Mouse (Mus musculus): ENCODE results near the gene Inpp5f. TPM values are rescaled to one million over a fixed set of nuclear protein-coding genes. Genes with fewer than 3 reads are reported as not detected.
"Not testable (repeated sequence)": the region's sequence is repeated elsewhere in the genome, so short reads cannot be mapped to it uniquely, and the experiment has no call there.

The Inpp5f gene
- polyA plus RNA-seq (2015; fragmentation: Nextera tagmentation; extraction: Ambion mirVana) = 12.0 and 12.6 TPM in 2 replicates

GRCm38 (mm10) chr7:128610897-128611798, at the start of gene Inpp5f:
Gene Inpp5f, plus strand, starts transcription at chr7:128611328.
- Histone ChIP-seq H3K4me2 (ENCODE audit: low read depth, low read length) (peak within 1 kb of the TSS; percentile 85), H3K4me3 (ENCODE audit: low read length) (peak within 1 kb of the TSS; percentile 90), H3K9me3 (ENCODE audit: control insufficient read depth, low read length) (no peaks in the 10 kb centered on the region), H3K4me1 (ENCODE audit: control insufficient read depth, insufficient read depth, low read length) (0 out of 2 replicates have a peak, but pooled peaks cover 7% of the 10 kb centered on the region), H3K9ac (ENCODE audit: low read depth, low read length) (peak within 1 kb of the TSS; percentile 89), H3K27ac (ENCODE audit: low read length) (peak within 1 kb of the TSS; percentile 76), H3K27me3 (replicated peaks; ENCODE audit: control insufficient read depth, insufficient read depth, low read length) (no peaks in the 10 kb centered on the region), H3K36me3 (ENCODE audit: control insufficient read depth, insufficient read depth, low read length) (no peaks in the 10 kb centered on the region)
- peak; percentile 97 for ATAC-seq
- 2% methylated on average over 62 of the region's 68 CpGs for WGBS

- no peaks in the 10 kb centered on the region for H3K9me3 ChIP-seq (ENCODE audit: control insufficient read depth, low read length)
- no peaks in the 10 kb centered on the region for H3K4me1 ChIP-seq (ENCODE audit: control insufficient read depth, insufficient read depth, low read length)
- ATAC-seq = no peak
- 44% methylated on average over 4 of the region's 4 CpGs for WGBS
- H3K36me3 ChIP-seq (ENCODE audit: control insufficient read depth, insufficient read depth, low read length) = no peaks in the 10 kb centered on the region
- no peak overlapping the region for H3K4me3 ChIP-seq (ENCODE audit: low read length)
- no peak overlapping the region for H3K4me2 ChIP-seq (ENCODE audit: low read depth, low read length)
- no peak overlapping the region for H3K9ac ChIP-seq (ENCODE audit: low read depth, low read length)
- no peak overlapping the region for H3K27ac ChIP-seq (ENCODE audit: low read length)
- H3K27me3 ChIP-seq (replicated peaks; ENCODE audit: control insufficient read depth, insufficient read depth, low read length) = no peaks in the 10 kb centered on the region
Observed at GRCm38 (mm10) chr7:128563373-128563772, 47.8 kb upstream of the Inpp5f start.

- H3K27ac ChIP-seq (ENCODE audit: low read length) = no peak overlapping the region
- no peaks in the 10 kb centered on the region for H3K27me3 ChIP-seq (replicated peaks; ENCODE audit: control insufficient read depth, insufficient read depth, low read length)
- H3K4me3 ChIP-seq (ENCODE audit: low read length) = no peak overlapping the region
- no peaks in the 10 kb centered on the region for H3K36me3 ChIP-seq (ENCODE audit: control insufficient read depth, insufficient read depth, low read length)
- WGBS = 66% methylated on average over 7 of the region's 7 CpGs
- no peak overlapping the region for H3K4me2 ChIP-seq (ENCODE audit: low read depth, low read length)
- H3K9me3 ChIP-seq (ENCODE audit: control insufficient read depth, low read length) = no peaks in the 10 kb centered on the region
- no peak overlapping the region for H3K9ac ChIP-seq (ENCODE audit: low read depth, low read length)
- H3K4me1 ChIP-seq (ENCODE audit: control insufficient read depth, insufficient read depth, low read length) = no peaks in the 10 kb centered on the region
- no peak for ATAC-seq
Observed at GRCm38 (mm10) chr7:128566311-128566710, 44.8 kb upstream of the Inpp5f start.

GRCm38 (mm10) chr7:128567561-128568244, 43.4 kb upstream of the Inpp5f start:
- 82% methylated on average over 8 of the region's 8 CpGs for WGBS
- H3K27ac ChIP-seq (ENCODE audit: low read length) = no peak overlapping the region

GRCm38 (mm10) chr7:128569429-128569828, 41.7 kb upstream of the Inpp5f start:
- 83% methylated on average over 2 of the region's 2 CpGs for WGBS
- not testable (repeated sequence) for H3K27ac ChIP-seq (ENCODE audit: low read length); H3K4me3 ChIP-seq (ENCODE audit: low read length); ATAC-seq; H3K4me1 ChIP-seq (ENCODE audit: control insufficient read depth, insufficient read depth, low read length); H3K4me2 ChIP-seq (ENCODE audit: low read depth, low read length); H3K27me3 ChIP-seq (replicated peaks; ENCODE audit: control insufficient read depth, insufficient read depth, low read length); H3K9me3 ChIP-seq (ENCODE audit: control insufficient read depth, low read length); H3K9ac ChIP-seq (ENCODE audit: low read depth, low read length); H3K36me3 ChIP-seq (ENCODE audit: control insufficient read depth, insufficient read depth, low read length)

More at GRCm38 (mm10) chr7:128567561-128568244, 43.4 kb upstream of the Inpp5f start:
- Histone ChIP-seq H3K27me3 (replicated peaks; ENCODE audit: control insufficient read depth, insufficient read depth, low read length) (no peaks in the 10 kb centered on the region), H3K4me3 (ENCODE audit: low read length) (no peak overlapping the region), H3K36me3 (ENCODE audit: control insufficient read depth, insufficient read depth, low read length) (no peaks in the 10 kb centered on the region), H3K9ac (ENCODE audit: low read depth, low read length) (no peak overlapping the region), H3K4me2 (ENCODE audit: low read depth, low read length) (no peak overlapping the region), H3K9me3 (ENCODE audit: control insufficient read depth, low read length) (no peaks in the 10 kb centered on the region), H3K4me1 (ENCODE audit: control insufficient read depth, insufficient read depth, low read length) (no peaks in the 10 kb centered on the region)
- ATAC-seq = no peak

- Histone ChIP-seq H3K4me3 (ENCODE audit: low read length) (no peak overlapping the region), H3K9ac (ENCODE audit: low read depth, low read length) (no peak overlapping the region), H3K4me1 (ENCODE audit: control insufficient read depth, insufficient read depth, low read length) (no peaks in the 10 kb centered on the region), H3K27ac (ENCODE audit: low read length) (no peak overlapping the region), H3K9me3 (ENCODE audit: control insufficient read depth, low read length) (no peaks in the 10 kb centered on the region), H3K27me3 (replicated peaks; ENCODE audit: control insufficient read depth, insufficient read depth, low read length) (no peaks in the 10 kb centered on the region), H3K36me3 (ENCODE audit: control insufficient read depth, insufficient read depth, low read length) (no peaks in the 10 kb centered on the region), H3K4me2 (ENCODE audit: low read depth, low read length) (no peak overlapping the region)
- 83% methylated on average over 8 of the region's 8 CpGs for WGBS
- no peak for ATAC-seq
Observed at GRCm38 (mm10) chr7:128569987-128570656, 41.0 kb upstream of the Inpp5f start.

GRCm38 (mm10) chr7:128570657-128571056, 40.5 kb upstream of the Inpp5f start:
- not testable (repeated sequence) for H3K4me3 ChIP-seq (ENCODE audit: low read length); H3K9ac ChIP-seq (ENCODE audit: low read depth, low read length); H3K27ac ChIP-seq (ENCODE audit: low read length); H3K9me3 ChIP-seq (ENCODE audit: control insufficient read depth, low read length); H3K4me2 ChIP-seq (ENCODE audit: low read depth, low read length); H3K4me1 ChIP-seq (ENCODE audit: control insufficient read depth, insufficient read depth, low read length); H3K27me3 ChIP-seq (replicated peaks; ENCODE audit: control insufficient read depth, insufficient read depth, low read length); H3K36me3 ChIP-seq (ENCODE audit: control insufficient read depth, insufficient read depth, low read length); ATAC-seq
- 88% methylated on average over 7 of the region's 7 CpGs for WGBS

GRCm38 (mm10) chr7:128572030-128572429, 39.1 kb upstream of the Inpp5f start:
- Histone ChIP-seq H3K9ac (ENCODE audit: low read depth, low read length) (no peak overlapping the region), H3K4me3 (ENCODE audit: low read length) (no peak overlapping the region), H3K4me2 (ENCODE audit: low read depth, low read length) (no peak overlapping the region), H3K27ac (ENCODE audit: low read length) (no peak overlapping the region), H3K36me3 (ENCODE audit: control insufficient read depth, insufficient read depth, low read length) (no peaks in the 10 kb centered on the region), H3K27me3 (replicated peaks; ENCODE audit: control insufficient read depth, insufficient read depth, low read length) (no peaks in the 10 kb centered on the region), H3K9me3 (ENCODE audit: control insufficient read depth, low read length) (no peaks in the 10 kb centered on the region), H3K4me1 (ENCODE audit: control insufficient read depth, insufficient read depth, low read length) (no peaks in the 10 kb centered on the region)
- no peak for ATAC-seq
- WGBS = 53% methylated on average over 4 of the region's 4 CpGs

GRCm38 (mm10) chr7:128575211-128575610, 35.9 kb upstream of the Inpp5f start:
- Histone ChIP-seq H3K27me3 (replicated peaks; ENCODE audit: control insufficient read depth, insufficient read depth, low read length) (no peaks in the 10 kb centered on the region), H3K9ac (ENCODE audit: low read depth, low read length) (no peak overlapping the region), H3K4me1 (ENCODE audit: control insufficient read depth, insufficient read depth, low read length) (no peaks in the 10 kb centered on the region), H3K27ac (ENCODE audit: low read length) (no peak overlapping the region), H3K36me3 (ENCODE audit: control insufficient read depth, insufficient read depth, low read length) (no peaks in the 10 kb centered on the region), H3K9me3 (ENCODE audit: control insufficient read depth, low read length) (no peaks in the 10 kb centered on the region), H3K4me3 (ENCODE audit: low read length) (no peak overlapping the region), H3K4me2 (ENCODE audit: low read depth, low read length) (no peak overlapping the region)
- WGBS = 93% methylated on average over 5 of the region's 5 CpGs
- ATAC-seq = no peak

Data from intestine, embryonic 16.5 days (tissue).